Mouse (Mus musculus): ENCODE results near the gene Ifnb1. TPM values are rescaled to one million over a fixed set of nuclear protein-coding genes. Genes with fewer than 3 reads are reported as not detected.
"Not testable (repeated sequence)": the region's sequence is repeated elsewhere in the genome, so short reads cannot be mapped to it uniquely, and the experiment has no call there.

Gene Ifnb1
- total RNA-seq (2017) = not detected in 2 replicates

- no peak for ATAC-seq (ENCODE audit: extremely low read depth, insufficient number of reproducible peaks, low FRiP score, poor library complexity, severe bottlenecking)
These were observed at the start of gene Ifnb1 for GRCm38 (mm10) chr4:88522674-88523073. TSS of gene Ifnb1 (minus strand) at chr4:88522774.

- ATAC-seq (ENCODE audit: extremely low read depth, insufficient number of reproducible peaks, low FRiP score, poor library complexity, severe bottlenecking) = no peak
These were observed 49.1 kb upstream of the Ifnb1 start, which contains the start of gene Ifna14 for GRCm38 (mm10) chr4:88571698-88572097. TSS of gene Ifna14 (minus strand) at chr4:88571798.

GRCm38 (mm10) chr4:88561791-88562190 is 39.2 kb upstream of the Ifnb1 start:
- ATAC-seq (ENCODE audit: extremely low read depth, insufficient number of reproducible peaks, low FRiP score, poor library complexity, severe bottlenecking) = no peak

GRCm38 (mm10) chr4:88558145-88558544 is 35.6 kb upstream of the Ifnb1 start, which contains the start of gene Ifna15:
TSS of gene Ifna15 (minus strand) at chr4:88558245.
- not testable (repeated sequence) for ATAC-seq (ENCODE audit: extremely low read depth, insufficient number of reproducible peaks, low FRiP score, poor library complexity, severe bottlenecking)

GRCm38 (mm10) chr4:88550161-88550945 is 27.8 kb upstream of the Ifnb1 start:
- ATAC-seq (ENCODE audit: extremely low read depth, insufficient number of reproducible peaks, low FRiP score, poor library complexity, severe bottlenecking) = peak; percentile 100

- ATAC-seq (ENCODE audit: extremely low read depth, insufficient number of reproducible peaks, low FRiP score, poor library complexity, severe bottlenecking) = no peak
These were observed 25.4 kb upstream of the Ifnb1 start for GRCm38 (mm10) chr4:88547986-88548385.

- peak; percentile 99 for ATAC-seq (ENCODE audit: extremely low read depth, insufficient number of reproducible peaks, low FRiP score, poor library complexity, severe bottlenecking)
These were observed 21.2 kb upstream of the Ifnb1 start for GRCm38 (mm10) chr4:88543649-88544234.

- peak; percentile 98 for ATAC-seq (ENCODE audit: extremely low read depth, insufficient number of reproducible peaks, low FRiP score, poor library complexity, severe bottlenecking)
These were observed 14.8 kb upstream of the Ifnb1 start for GRCm38 (mm10) chr4:88537328-88537727.

GRCm38 (mm10) chr4:88536640-88537039 is 14.1 kb upstream of the Ifnb1 start:
- ATAC-seq (ENCODE audit: extremely low read depth, insufficient number of reproducible peaks, low FRiP score, poor library complexity, severe bottlenecking) = no peak

GRCm38 (mm10) chr4:88535742-88536141 is 13.2 kb upstream of the Ifnb1 start:
- ATAC-seq (ENCODE audit: extremely low read depth, insufficient number of reproducible peaks, low FRiP score, poor library complexity, severe bottlenecking) = no peak

- no peak for ATAC-seq (ENCODE audit: extremely low read depth, insufficient number of reproducible peaks, low FRiP score, poor library complexity, severe bottlenecking)
These were observed 12.3 kb upstream of the Ifnb1 start for GRCm38 (mm10) chr4:88534903-88535302.

GRCm38 (mm10) chr4:88533499-88533898 is 10.9 kb upstream of the Ifnb1 start:
- ATAC-seq (ENCODE audit: extremely low read depth, insufficient number of reproducible peaks, low FRiP score, poor library complexity, severe bottlenecking) = no peak

GRCm38 (mm10) chr4:88530892-88531291 is 8.3 kb upstream of the Ifnb1 start:
- ATAC-seq (ENCODE audit: extremely low read depth, insufficient number of reproducible peaks, low FRiP score, poor library complexity, severe bottlenecking) = no peak

GRCm38 (mm10) chr4:88530271-88530670 is 7.7 kb upstream of the Ifnb1 start:
- no peak for ATAC-seq (ENCODE audit: extremely low read depth, insufficient number of reproducible peaks, low FRiP score, poor library complexity, severe bottlenecking)

GRCm38 (mm10) chr4:88526379-88527049 is 3.9 kb upstream of the Ifnb1 start:
- ATAC-seq (ENCODE audit: extremely low read depth, insufficient number of reproducible peaks, low FRiP score, poor library complexity, severe bottlenecking) = no peak

- no peak for ATAC-seq (ENCODE audit: extremely low read depth, insufficient number of reproducible peaks, low FRiP score, poor library complexity, severe bottlenecking)
These were observed 2.8 kb upstream of the Ifnb1 start for GRCm38 (mm10) chr4:88525393-88525792.

- ATAC-seq (ENCODE audit: extremely low read depth, insufficient number of reproducible peaks, low FRiP score, poor library complexity, severe bottlenecking) = peak; percentile 73
These were observed 667 bp upstream of the Ifnb1 start for GRCm38 (mm10) chr4:88523241-88523640.

- ATAC-seq (ENCODE audit: extremely low read depth, insufficient number of reproducible peaks, low FRiP score, poor library complexity, severe bottlenecking) = no peak
These were observed 4.6 kb downstream of the Ifnb1 start for GRCm38 (mm10) chr4:88517957-88518356.

- ATAC-seq (ENCODE audit: extremely low read depth, insufficient number of reproducible peaks, low FRiP score, poor library complexity, severe bottlenecking) = 0 out of 2 replicates have a peak, but pooled peaks have one; percentile 24
These were observed 6.8 kb downstream of the Ifnb1 start for GRCm38 (mm10) chr4:88515711-88516211.

GRCm38 (mm10) chr4:88515250-88515649 is 7.3 kb downstream of the Ifnb1 start:
- ATAC-seq (ENCODE audit: extremely low read depth, insufficient number of reproducible peaks, low FRiP score, poor library complexity, severe bottlenecking) = no peak

Measured in neutrophil, adult 5-6 weeks (primary cell).